Mouse (Mus musculus): ENCODE results near the gene Esrrg.

- TF ChIP-seq USF1 (IDR thresholded peaks at IDR 0.05; ENCODE audit: low read depth, low read length): no peak
- no peak for TF ChIP-seq CTCF (conservative IDR thresholded peaks at IDR 0.05 in 1 of 2, IDR thresholded peaks at IDR 0.05 in 1 of 2; ENCODE audit: low read depth in 2 of 2, low read length in 2 of 2)
- TF ChIP-seq SIN3A (IDR thresholded peaks at IDR 0.05; ENCODE audit: low read length): no peak
- no peak for TF ChIP-seq CHD2 (IDR thresholded peaks at IDR 0.05; ENCODE audit: low read length)
- no peak for TF ChIP-seq EP300 (IDR thresholded peaks at IDR 0.05; ENCODE audit: low read length)
- TF ChIP-seq POLR2A (IDR thresholded peaks at IDR 0.05; ENCODE audit: low read depth, low read length): no peak
- TF ChIP-seq MAZ (IDR thresholded peaks at IDR 0.05; ENCODE audit: low read depth, low read length): no peak
These were observed 547.9 kb downstream of the Esrrg start for GRCm38 (mm10) chr1:188156520-188156919.
